Comparison of ENCODE assay signal across 16 mouse cellular contexts in the genomic region with DNA sequence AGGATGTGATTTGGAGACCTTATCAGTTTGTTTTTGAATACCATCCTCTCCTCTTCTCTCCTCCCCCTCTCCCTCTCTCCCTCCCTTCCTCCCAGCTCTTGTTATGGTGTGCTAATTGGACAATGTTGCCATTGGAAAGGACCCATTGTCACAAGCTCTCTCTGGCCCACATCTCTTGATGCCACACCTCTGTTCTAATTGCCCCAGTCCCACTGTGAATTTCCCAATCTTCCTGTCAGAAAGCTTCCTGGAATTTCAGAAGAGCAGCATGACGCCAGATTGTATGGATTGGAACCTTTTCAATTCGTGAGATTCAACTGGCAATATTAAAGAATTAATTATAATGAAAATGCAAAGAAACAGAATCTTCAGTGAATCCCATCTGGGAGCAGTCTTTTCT.
"Had no signal": no experiment of that assay in that cellular context is flagged by ENCODE, and none has a peak within 500 bp of the region (broad histone marks: within the 10 kb centered on the region; RNA-seq: fewer than 3 reads in every experiment).

No protein-coding gene starts in this region.

- H3K27ac ChIP-seq: kidney, embryonic 15.5 days; left cerebral cortex, adult 2 months; liver, embryonic 13.5 days; neural tube, embryonic 12.5 days; neural tube, embryonic 15.5 days had no signal

- H3K27me3 ChIP-seq: kidney, embryonic 15.5 days; liver, embryonic 13.5 days; neural tube, embryonic 12.5 days; neural tube, embryonic 15.5 days had no signal

- DNase-seq: kidney, postnatal 10 days; kidney, postnatal 36 days; layer of hippocampus, postnatal 36 days; liver, embryonic 13.5 days; lung, adult 2 months; lung, postnatal 14 days; lung, postnatal 4 days; midbrain, embryonic 14.5 days; thymus, adult 18-20 months; thymus, postnatal 14 days; thymus, postnatal 4 days had no signal

- H3K4me2 ChIP-seq: kidney, embryonic 15.5 days; liver, embryonic 13.5 days; midbrain, embryonic 11.5 days; neural tube, embryonic 12.5 days; neural tube, embryonic 15.5 days had no signal

- H3K4me1 ChIP-seq: kidney, embryonic 15.5 days; liver, embryonic 13.5 days; neural tube, embryonic 12.5 days; neural tube, embryonic 15.5 days had no signal

- H3K36me3 ChIP-seq: kidney, embryonic 15.5 days; liver, embryonic 13.5 days; neural tube, embryonic 12.5 days; neural tube, embryonic 15.5 days had no signal

- H3K9ac ChIP-seq: kidney, embryonic 15.5 days; liver, embryonic 13.5 days; neural tube, embryonic 12.5 days; neural tube, embryonic 15.5 days had no signal

- H3K9me3 ChIP-seq: kidney, embryonic 15.5 days; liver, embryonic 13.5 days; neural tube, embryonic 12.5 days; neural tube, embryonic 15.5 days had no signal

- H3K4me3 ChIP-seq: kidney, embryonic 15.5 days; left cerebral cortex, adult 2 months; liver, embryonic 13.5 days; neural tube, embryonic 12.5 days; neural tube, embryonic 15.5 days had no signal
